Mouse (Mus musculus) neutrophil, adult 5-6 weeks (primary cell): ENCODE data around the gene Plekhh1. TPM values are rescaled to one million over a fixed set of nuclear protein-coding genes. Genes with fewer than 3 reads are reported as not detected.

Experiments
- ATAC-seq: fragments of 151-379, 151-347 bp; 2 replicates; pipeline ENCODE4 v1.8.0; 2017; ENCODE audit warnings: mild to moderate bottlenecking, moderate TSS enrichment; ENCODE audit not compliant: insufficient number of reproducible peaks, poor library complexity, low FRiP score, severe bottlenecking; ENCODE audit errors: extremely low read depth
- total RNA-seq: library from RNA; stranded (forward); fragments of 200-1000 nt; gene quantifications from 2 replicates; pipeline ENCODE4 v1.2.3, GENCODE M21; 2017

Gene Plekhh1
- 0.58 TPM in 1 of 2 replicates, not detected in the other for total RNA-seq

DNA sequence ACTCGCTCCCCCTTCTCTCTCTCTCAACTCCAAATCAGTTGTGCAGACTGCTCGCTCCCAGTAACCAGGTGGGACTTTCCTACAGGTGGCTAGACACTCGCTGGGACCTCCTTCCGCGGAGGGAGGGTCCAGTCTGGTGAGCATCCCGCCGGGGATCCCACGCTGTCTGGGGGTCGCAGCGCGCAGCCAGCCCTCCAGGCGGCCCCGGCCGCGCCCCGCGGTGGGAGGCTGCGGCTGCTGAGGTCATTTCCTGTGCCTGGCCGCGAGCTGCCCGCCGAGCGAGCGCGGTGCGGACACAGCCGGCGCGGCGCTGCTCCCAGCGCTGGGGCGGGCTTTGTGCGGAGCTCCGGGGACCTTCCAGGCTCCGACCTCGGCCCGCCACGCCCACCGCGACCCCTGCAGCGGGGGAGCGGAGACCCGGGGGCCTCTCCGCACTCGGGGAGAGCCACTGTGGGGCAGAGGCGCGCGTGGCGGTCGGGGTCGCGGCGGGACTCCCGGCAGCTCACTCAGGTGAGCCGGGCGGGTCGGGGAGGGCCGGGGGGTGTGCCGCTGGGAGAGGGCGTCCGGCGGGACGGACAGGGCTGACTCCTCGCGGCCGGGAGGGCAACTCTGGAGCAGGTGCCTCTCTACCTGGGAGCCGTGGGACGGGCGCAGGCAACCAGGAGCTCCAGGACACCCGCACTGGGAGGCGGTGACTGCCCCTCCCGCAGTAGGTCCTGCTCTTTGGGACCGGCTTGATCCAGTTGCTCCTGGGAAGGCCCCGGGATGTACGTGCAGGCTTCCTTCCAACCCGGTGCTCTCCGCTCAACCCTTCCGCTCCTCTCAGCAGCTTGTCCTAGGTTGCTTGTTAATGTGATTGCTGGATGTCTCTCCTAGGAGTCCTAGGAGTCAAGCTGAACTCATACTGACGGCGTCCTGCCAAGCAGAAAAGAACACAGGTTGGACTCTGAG is at the start of gene Plekhh1:
TSS of gene Plekhh1 (plus strand) at position 253 of the 951 bp plus-strand sequence.
- ATAC-seq: peak; percentile 22; the same call in 1 of the 2 replicates

DNA sequence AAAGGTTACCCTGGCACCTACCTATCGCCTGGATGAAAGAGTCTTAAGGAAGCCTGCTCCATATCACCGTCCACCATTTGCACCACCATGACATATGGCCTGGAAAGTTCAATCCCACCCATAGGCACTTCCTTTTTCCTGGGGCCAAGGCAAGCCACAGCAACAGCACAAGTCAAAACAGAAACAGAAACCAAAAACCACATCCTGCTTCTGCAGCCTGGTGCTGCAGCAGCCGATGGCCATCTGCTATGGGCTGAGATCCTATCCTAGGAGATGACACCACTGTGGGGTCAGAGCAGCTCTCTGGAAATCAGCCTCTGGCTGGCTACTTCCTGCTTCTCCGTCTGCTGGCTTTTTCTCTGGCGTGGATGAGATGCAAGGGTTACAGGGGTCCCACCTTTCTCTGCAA is 48.3 kb upstream of the Plekhh1 start:
- ATAC-seq: peak; percentile 86

DNA sequence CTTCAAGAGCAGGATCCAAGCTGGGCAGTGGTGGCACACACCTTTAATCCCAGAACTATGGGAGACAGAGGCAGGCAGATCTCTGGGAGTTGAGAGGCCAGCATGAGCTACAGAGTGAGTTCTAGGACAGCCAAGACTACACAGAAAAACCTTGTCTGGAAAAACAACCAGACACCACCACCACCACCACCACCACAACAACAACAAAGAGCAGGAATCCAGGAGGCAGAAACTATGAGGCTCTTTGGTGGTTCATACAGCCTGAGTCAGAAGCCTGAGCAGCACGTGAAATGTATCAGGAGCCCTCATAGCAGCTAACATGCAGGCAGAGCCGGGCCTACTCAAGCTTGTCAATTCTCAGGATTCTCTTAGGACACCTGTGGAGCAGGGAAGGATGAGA is 47.8 kb upstream of the Plekhh1 start:
- no peak for ATAC-seq

DNA sequence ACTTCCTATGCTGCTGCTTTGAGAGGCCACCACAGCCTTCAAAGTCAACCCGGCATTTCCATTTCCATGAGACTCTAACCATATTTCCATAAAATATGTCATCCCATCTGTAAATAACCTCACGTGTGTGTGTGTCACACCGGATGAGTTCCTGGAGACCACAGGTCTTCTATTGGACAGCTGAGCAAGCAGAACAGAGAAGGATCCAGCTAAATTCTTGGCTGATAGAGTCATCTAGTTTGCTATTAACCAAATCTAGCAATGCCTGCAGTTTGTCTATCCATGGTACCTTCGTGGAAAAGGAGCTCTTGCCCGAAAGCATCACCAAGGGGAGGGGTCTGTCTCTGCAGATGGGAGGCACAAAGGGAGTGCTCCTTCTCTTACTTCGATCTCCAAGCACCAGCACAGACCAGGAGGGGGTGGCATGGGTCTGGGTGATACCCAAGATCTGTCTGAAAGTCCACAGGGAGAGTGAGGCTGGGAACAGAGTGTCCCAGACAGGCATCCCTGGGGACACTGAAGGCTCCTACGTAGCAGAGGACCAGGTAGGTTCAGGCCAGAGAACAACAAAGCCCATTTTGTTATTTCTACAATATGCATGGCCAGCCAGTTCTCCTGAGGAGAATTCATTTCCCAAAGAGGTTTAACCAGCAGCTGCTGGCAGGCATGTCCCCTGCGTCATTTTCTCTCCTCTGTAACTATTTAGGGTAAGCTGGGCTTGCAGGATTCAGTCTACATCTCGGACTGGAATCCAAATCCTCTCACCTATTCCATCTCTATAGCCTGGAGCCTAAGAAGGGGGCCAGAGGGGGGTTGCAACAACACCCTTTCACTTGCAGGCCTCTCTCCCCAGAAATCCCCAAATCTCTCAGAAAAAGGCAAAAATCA is 46.8 kb upstream of the Plekhh1 start:
- no peak for ATAC-seq

DNA sequence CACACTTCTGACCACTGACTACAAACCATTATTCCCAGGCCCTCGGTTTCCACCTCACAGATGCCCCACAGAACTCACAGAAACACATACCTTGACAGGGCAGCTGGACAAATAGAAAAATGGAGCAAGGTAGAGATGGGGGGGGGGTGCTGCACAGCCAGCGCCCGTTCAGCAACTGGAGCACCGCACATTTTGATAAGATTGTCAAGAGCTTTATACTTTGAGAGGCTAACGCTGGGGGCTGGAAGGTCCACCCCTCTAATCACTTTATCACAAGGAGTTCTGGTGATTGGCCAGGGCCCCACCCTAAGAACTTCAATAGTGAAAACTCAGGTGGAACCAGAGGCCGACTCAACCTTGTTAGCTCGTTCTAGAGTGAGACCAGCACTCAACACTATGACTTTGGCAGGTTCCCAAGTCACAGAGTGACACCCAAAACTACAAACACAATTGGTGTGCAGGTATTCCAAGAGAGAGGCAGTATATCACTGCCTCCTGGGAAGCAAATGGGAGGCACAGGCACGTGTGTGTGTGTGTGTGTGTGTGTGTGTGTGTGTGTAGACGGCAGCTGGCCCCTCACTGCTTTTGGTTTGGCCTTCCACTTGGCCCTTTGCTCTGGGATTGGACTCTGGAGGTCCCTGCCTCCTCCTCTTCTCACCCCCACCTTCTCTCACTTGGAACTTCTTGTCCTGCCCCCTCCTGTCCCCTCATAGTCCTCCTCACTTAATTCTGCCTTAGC is 45.5 kb upstream of the Plekhh1 start:
- ATAC-seq: no peak

DNA sequence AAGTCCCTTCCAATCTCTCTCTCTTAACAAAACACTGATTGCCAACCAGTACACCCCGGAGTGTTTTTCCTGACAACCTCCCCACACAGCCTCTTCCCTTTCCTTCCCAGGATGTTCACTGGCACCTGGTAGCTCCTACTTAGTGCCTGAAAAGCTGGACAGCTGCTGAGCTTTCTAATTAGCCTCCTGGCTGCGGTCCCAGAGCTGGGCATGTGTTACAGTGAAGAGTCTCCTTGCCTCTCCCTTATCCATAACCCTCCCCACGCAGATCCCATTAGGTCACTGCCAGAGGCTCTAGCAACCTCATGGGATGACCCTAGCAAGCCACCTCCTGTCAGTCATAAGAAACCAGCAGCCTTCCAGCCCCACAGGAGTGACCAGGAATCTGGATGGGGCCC is 44.9 kb upstream of the Plekhh1 start:
- ATAC-seq: no peak

DNA sequence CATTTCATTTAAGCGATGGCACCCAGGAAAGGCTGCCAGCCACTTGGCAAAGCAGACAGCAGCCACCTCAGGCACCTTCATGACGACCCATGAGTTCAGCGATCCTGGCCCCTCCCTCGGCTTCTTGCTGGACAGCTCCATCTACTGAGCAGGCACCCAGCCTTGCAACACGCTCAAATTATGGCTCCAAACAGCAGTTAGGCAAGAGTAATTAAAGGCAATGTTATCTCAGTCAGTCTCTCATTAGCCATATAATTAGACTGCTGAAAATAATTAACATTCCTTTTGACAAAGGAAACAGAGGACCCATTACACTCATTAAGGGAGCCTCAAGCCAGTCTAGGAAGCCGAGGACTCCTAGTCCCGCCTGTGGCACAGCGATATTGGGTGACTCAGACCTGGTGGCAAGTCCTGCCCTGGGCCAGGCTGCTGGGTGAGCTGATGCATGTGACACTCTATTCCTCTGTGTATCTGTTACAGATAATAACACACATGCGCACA is 41.3 kb upstream of the Plekhh1 start:
- no peak for ATAC-seq

DNA sequence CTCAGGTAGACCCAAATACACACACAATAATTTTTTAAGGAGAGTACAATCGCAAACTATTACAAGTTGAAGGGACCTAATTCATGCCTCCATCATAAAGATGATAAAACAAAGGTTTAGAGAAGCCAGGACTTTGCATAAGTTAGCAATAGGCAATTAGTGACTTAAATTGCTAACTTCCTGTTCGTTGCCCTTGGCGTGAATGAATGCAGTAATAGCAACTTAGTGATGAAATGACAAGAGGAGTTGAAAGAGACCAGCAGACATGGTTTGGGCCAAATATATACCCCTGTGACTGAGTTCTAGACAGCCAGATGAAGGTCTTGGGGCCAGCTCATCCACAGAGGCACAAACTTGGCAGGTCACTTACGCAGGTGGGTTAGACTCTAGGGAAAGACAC is 32.7 kb upstream of the Plekhh1 start:
- no peak for ATAC-seq

DNA sequence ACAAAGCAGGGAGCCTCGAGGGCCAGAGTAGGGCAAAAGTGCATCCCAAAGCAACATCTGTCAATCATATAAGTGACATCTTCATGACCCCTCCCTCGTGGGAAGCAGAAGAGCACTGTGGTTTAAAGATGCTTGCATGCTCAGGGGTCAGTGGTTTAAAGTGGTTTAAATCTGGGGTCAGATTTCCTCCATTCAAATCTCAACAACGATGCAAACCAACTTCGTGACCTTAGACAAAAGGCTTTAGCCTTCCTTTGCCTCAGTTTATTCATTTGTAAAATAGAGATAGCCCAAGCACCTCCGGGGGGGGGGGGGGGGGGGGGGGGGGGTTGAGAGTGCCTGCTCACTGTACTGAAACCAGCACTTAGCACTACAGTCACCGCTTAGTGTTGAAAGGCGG is 32.3 kb upstream of the Plekhh1 start:
- no peak for ATAC-seq

DNA sequence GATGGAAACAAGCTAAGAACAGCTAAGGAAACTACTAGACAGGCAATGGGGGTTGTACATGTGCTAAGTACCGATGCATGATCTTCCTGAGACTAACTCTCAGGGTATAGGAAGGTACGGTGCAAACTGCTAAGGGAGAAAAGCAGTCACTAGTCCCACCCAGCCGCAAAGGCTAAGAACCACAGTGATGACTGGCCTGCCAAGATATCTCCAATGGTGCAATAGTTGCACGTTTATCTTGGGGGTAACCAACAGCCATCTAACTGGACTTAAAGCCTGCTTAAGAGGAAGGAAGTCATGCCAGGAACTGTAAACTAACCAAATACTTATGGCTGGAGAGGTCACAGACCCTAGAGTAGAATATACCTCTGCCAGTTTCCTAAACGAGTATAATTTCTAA is 26.6 kb upstream of the Plekhh1 start:
- no peak for ATAC-seq

DNA sequence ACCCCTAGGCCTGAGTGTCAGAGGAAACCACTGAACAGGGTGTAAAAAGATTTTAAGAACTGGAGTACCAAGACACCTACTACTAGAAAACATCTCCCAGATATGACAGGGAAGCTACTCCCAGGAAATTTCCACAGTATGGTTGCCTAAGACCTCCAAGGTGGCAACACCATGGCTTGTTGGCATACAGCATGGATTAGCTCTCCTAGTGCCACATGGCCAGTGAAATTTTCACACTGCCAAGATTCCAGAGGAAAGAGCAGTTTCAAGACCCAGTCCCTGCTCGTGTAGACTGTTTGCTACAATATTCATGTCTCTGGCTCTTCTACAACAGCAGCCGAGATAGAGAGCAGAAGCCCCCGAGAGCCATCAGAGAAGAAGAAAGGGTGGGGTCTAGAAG is 26.0 kb upstream of the Plekhh1 start:
- ATAC-seq: no peak

DNA sequence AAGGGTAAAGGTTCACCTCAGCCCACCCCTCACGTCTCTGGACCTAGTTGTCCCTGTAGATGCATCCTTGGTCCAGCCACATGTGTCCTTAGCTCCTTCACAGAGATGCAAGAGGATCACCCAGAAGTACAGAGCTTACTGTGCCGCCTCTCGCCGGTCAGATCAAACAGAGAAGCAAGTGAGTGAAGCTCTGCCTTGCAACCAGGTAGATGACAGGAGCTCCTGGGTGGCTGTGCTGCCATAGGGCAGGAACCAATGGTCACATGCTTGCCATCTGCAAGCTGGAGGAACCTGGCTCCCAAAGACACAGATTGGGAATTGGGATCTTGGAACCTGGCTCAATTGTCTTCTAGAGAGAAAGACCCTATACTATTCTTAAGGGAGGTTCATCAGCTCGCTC is 23.5 kb upstream of the Plekhh1 start:
- no peak for ATAC-seq

DNA sequence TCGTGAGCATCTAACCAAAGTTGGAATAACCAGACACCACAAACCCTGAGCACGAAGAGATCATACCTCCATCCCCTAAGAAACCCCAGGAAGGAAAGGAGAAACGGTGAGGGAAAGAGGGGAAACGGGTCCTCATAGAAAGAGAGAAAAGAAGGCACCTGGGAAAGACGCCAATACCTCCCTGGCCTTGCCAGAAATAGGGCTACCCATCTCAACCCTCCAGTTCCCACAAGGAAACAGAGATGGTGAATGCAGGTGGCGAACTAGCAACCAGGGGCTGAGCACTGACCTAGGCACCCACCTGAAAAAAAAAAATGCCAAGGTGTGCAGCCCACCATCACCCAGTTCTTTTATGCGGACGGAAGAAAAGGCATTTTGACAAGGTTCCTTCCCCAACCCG is 22.9 kb upstream of the Plekhh1 start:
- no peak for ATAC-seq

DNA sequence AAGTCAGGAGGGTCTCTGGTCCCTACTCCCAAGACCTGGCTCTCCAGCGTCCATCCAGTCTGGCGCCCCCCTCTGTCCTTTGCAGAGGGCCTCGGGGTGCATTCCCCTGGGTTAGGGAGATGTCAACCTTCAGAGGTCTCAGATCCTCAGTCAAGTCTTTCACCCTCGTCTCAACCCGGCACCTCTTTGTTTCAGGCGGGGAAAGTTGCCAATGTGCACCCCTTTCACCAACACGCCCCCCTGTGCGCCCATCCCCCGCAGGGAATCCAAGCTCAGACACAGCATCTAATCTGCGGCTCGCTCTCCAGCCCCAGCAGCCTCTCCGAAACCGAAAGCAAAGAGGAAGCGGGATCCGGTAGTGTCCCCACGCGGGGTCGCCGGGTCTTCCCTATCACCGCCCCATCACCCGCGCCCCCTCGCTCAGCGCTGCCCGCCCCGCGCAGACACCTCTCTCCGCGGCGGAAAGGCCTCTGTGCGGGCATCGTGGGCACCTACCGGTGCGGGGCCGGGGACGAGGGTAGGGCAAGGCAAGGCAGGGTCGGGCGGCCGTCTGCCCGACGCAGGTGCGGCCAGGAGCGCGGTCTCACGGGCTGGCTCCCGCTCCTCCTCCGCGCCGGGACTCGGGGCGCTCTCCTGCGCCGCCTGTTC is 22.4 kb upstream of the Plekhh1 start:
- peak; percentile 71 for ATAC-seq

DNA sequence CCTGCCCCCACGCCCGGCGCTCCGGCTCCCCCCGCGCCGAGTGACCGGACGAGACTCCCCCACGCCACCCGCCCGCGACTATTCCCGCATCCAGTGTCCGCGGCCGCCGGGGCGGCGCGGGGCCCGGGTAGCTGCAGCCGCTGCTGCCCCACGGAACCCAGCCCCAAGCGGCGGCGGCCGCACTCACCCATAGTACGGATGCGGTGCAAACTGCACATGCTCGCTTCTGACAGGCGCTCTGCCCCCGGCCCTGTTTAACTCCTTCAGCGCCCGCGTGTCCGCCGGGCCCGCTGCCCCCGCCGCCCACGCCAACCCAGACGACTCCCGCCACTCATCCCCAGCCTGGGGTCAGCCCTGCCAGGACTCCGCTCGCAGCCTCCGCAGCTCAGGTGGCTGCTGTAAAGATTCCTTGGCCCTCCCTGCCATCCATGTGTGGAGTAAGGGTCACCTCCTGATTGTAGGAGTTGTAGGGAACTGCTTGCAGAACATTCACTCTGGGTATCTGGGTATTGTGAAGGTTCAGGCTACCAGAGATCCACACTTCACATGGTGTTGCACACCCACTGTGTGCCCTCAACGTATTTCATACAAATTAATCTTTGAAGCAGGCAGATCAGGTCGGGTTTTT is 21.7 kb upstream of the Plekhh1 start, which contains the start of gene Tmem229b:
TSS of gene Tmem229b (minus strand) at position 502 of the 628 bp plus-strand sequence.
- peak; percentile 50 for ATAC-seq

DNA sequence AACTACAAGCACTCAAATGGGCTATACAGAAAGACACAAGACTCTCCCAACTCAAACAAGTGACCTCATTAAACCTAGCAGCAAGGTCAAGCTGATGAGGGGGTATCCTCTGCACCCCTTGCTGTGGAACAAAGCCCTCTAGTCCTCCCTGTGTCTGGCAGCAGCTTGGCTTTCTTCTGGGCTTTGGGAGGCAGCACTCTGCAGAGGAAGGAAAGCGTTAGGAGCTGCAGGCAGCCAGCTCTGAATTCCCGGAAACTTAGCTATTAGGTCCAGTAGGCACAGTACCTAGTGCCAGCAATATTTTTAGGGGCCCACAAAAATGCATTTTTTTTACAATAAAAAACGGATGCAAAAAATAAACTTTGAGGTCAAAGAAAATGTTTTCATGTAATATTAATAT is 18.4 kb upstream of the Plekhh1 start:
- no peak for ATAC-seq

DNA sequence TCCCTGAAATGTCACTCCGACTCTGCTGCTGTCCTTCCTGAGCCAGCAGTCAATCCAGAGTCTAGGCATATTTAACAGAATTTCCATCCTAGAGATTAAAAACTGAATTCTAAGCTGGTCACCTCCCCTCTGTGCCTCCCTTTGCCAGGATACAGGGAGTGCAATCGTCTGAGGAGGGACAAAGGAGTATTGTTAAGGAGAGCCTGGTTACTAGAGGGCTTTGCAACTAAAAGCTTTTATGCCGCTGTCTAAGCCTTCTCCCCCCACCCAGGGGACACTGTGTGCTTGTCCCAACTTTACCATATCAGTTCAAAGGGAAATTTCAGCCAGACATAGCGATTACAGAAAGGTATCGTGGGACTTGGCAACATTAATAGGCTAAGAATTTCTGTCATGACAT is 12.9 kb upstream of the Plekhh1 start:
- no peak for ATAC-seq

DNA sequence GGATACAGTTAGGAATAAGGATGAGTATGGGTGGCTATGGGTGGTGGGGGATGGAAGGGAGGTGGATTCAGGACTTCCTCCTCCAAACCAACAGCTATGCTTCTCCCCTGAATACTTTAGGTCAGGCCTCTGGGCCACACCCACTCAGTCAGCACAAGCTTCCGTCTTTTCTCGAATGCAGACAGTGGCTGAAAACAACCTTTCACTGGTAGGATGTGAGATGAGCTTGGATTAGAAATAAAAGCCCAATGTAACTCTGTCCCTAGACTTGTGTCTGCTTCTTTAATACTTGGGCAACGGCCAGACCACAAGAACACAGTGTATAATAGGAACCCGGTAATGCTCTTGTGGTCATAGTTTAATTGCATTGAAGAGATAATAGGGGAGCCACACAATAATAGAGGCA is 11.0 kb upstream of the Plekhh1 start:
- ATAC-seq: peak; percentile 72
